Mouse (Mus musculus) intestine, embryonic 14.5 days (tissue): ENCODE data around the gene Gm40460. TPM values are rescaled to one million over a fixed set of nuclear protein-coding genes. Genes with fewer than 3 reads are reported as not detected.
A peak's percentile ranks its signal among the peaks of the same experiment; 100 is the strongest.
"Not testable (repeated sequence)": the region's sequence is repeated elsewhere in the genome, so short reads cannot be mapped to it uniquely, and the experiment has no call there.

Source experiments
- ATAC-seq: fragments of 200-750 bp; cut with Nextera tagmentation; replicated peaks from 2 replicates; pipeline ENCODE4 v1.8.0; 2017; ENCODE audit warnings: low read depth, moderate number of reproducible peaks, moderate TSS enrichment, moderate library complexity; ENCODE audit not compliant: low FRiP score, low TSS enrichment
- DNase-seq: peaks from one replicate; pipeline ENCODE4 v3.0.0-alpha.2; 2018; ENCODE audit warnings: low spot score
- H3K27ac ChIP-seq: fragments of 300-500 bp; sonication (generic); 2 replicates; pipeline ENCODE4 v1.5.1; 2014; ENCODE audit warnings: low read depth, mild to moderate bottlenecking, control low read depth
- H3K27me3 ChIP-seq: fragments of 300-500 bp; sonication (generic); replicated peaks from 2 replicates; pipeline ENCODE4 v1.6.1; 2014; ENCODE audit warnings: low read length, control low read depth; ENCODE audit not compliant: control insufficient read depth, insufficient read depth
- H3K36me3 ChIP-seq: fragments of 300-500 bp; sonication (generic); 2 replicates; pipeline ENCODE4 v1.6.1; 2014; ENCODE audit warnings: low read length, control low read depth; ENCODE audit not compliant: control insufficient read depth, insufficient read depth
- H3K4me1 ChIP-seq: fragments of 300-500 bp; sonication (generic); replicated peaks from 2 replicates; pipeline ENCODE4 v1.6.1; 2014; ENCODE audit warnings: low read length, control low read depth, mixed read lengths; ENCODE audit not compliant: control insufficient read depth, insufficient read depth
- H3K4me2 ChIP-seq: fragments of 300-500 bp; sonication (generic); 2 replicates; pipeline ENCODE4 v1.6.1; 2014; ENCODE audit warnings: low read length
- H3K4me3 ChIP-seq: fragments of 300-500 bp; sonication (generic); 2 replicates; pipeline ENCODE4 v1.5.1; 2014; ENCODE audit warnings: low read depth, low read length, control low read depth, mixed read lengths
- H3K9ac ChIP-seq: fragments of 300-500 bp; sonication (generic); 2 replicates; pipeline ENCODE4 v1.6.1; 2014; ENCODE audit warnings: mild to moderate bottlenecking, low read length
- H3K9me3 ChIP-seq: fragments of 300-500 bp; sonication (generic); 2 replicates; pipeline ENCODE4 v1.6.1; 2016; ENCODE audit warnings: low read length, control low read depth; ENCODE audit not compliant: control insufficient read depth
- WGBS: fragments of 180-500 bp; shearing (Covaris S2); extraction: QIAGEN DNeasy Blood & Tissue Kit; methylation state at CpG from one replicate; pipeline ENCODE4 v1.1.7; 2014; 5-methylcytosine and 5-hydroxymethylcytosine counted together
- polyA plus RNA-seq: library from polyadenylated mRNA; unstranded; fragments of >200 nt; fragmentation: Nextera tagmentation; extraction: Ambion mirVana; gene quantifications from 2 replicates; pipeline ENCODE4 v1.2.1, GENCODE M21; 2014

Gene Gm40460
- polyA plus RNA-seq, 1 experiment from 2014 or later: not detected

- not testable (repeated sequence) for DNase-seq, H3K4me1 ChIP-seq, ATAC-seq, H3K9ac ChIP-seq, H3K9me3 ChIP-seq, H3K4me2 ChIP-seq, H3K36me3 ChIP-seq, H3K4me3 ChIP-seq, H3K27ac ChIP-seq, H3K27me3 ChIP-seq
Observed at GRCm38 (mm10) chr7:142274263-142274662, 33.4 kb upstream of the Gm40460 start, which contains the start of gene Gm4559. TSS of gene Gm4559 (minus strand) at chr7:142274363.

DNA sequence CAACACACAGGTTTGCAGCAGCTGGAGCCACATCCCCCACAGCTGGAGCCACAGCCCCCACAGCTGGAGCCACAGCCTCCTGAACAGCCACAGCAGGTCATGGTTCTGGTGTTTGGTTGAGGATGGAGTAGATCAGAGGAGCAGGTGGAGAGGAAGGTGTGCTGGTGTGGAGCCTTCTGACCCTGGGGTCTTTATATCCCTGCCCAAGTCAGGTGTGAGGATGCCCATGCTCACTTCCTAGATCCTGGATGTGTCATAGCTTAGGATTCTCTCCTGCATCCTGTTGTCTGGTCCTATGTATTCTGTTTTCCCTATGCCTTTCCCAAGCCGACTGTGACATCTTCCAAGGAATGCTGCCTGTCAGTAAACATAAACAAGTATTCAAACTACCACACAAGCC, 17.4 kb upstream of the Gm40460 start, which contains the start of gene Gm2431:
Gene Gm2431 (minus strand): TSS at position 101 of the 400 bp plus-strand sequence.
- not testable (repeated sequence) for H3K9me3 ChIP-seq, ATAC-seq, DNase-seq, H3K9ac ChIP-seq, H3K36me3 ChIP-seq, H3K4me1 ChIP-seq, H3K27ac ChIP-seq, H3K4me2 ChIP-seq, H3K27me3 ChIP-seq, H3K4me3 ChIP-seq
- 43% methylated on average over 1 of the region's 1 CpGs for WGBS

- WGBS: 0% methylated on average over 2 of the region's 2 CpGs
- H3K36me3 ChIP-seq: no peaks in the 10 kb centered on the region
- no peaks in the 10 kb centered on the region for H3K9me3 ChIP-seq
- H3K9ac ChIP-seq: no peak overlapping the region
- no peaks in the 10 kb centered on the region for H3K4me1 ChIP-seq
- no peak overlapping the region for H3K4me3 ChIP-seq
- DNase-seq (peak; percentile 53), ATAC-seq (no peak)
- H3K27ac ChIP-seq: no peak overlapping the region
- no peak overlapping the region for H3K4me2 ChIP-seq
- H3K27me3 ChIP-seq: no peaks in the 10 kb centered on the region; the same call in 1 of the 2 replicates
Observed at GRCm38 (mm10) chr7:142255517-142255916, 14.6 kb upstream of the Gm40460 start.

GRCm38 (mm10) chr7:142249824-142250223, 8.9 kb upstream of the Gm40460 start:
- no peaks in the 10 kb centered on the region for H3K36me3 ChIP-seq
- whole genome bisulfite sequencing: 0% methylated on average over 1 of the region's 1 CpGs
- H3K4me1 ChIP-seq: no peaks in the 10 kb centered on the region
- H3K4me2 ChIP-seq: no peak overlapping the region
- H3K9ac ChIP-seq: no peak overlapping the region
- no peak overlapping the region for H3K4me3 ChIP-seq
- no peak overlapping the region for H3K27ac ChIP-seq
- no peak for ATAC-seq
- no peaks in the 10 kb centered on the region; the same call in 1 of the 2 replicates for H3K27me3 ChIP-seq
- no peaks in the 10 kb centered on the region for H3K9me3 ChIP-seq
- peak; percentile 76 for DNase-seq

DNA sequence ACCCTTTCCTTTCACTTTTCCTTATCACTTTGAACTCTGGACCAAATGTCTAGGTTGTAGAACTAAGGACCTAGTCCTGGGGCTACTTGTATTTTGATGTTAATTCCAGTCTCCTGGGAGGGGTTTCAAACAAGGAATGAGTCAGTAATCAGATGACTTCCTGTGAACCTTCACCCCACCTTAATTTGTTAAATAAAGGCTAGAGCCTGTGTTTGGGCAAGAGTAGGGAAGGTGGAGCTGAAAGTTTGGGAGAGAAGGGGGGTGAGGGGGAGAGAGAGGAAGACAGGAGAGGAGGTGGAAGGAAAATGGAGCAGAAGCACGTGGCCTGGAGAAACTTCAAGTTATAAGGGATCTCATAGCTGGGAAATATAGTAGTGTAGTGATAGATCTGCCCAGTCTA, 9.3 kb downstream of the Gm40460 start:
- Histone ChIP-seq H3K4me2 (no peak overlapping the region), H3K36me3 (no peaks in the 10 kb centered on the region), H3K27me3 (no peaks in the 10 kb centered on the region), H3K9me3 (no peaks in the 10 kb centered on the region), H3K9ac (no peak overlapping the region), H3K4me3 (no peak overlapping the region), H3K27ac (no peak overlapping the region), H3K4me1 (no peaks in the 10 kb centered on the region)
- WGBS: 23% methylated on average over 1 of the region's 1 CpGs
- DNase-seq: no peak
- no peak for ATAC-seq

DNA sequence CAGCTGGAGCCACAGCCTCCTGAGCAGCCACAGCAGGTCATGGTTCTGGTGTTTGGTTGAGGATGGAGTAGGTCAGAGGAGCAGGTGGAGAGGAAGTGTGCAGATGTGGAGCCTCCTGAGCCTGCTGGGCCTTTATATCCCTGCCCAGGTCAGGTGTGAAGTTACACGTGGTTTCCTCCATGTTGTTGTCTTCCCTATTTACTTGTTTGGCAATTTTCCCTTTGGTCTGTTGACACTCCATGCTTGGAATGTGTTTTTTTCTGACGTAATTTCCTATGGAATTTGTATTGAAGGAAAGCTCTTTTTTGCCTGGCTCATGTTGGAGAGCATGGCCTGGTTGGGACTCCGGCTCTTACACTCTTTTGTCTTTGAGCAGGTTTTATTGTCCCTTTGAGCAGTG, 11.0 kb downstream of the Gm40460 start, which contains the start of gene Krtap5-5:
Gene Krtap5-5 (minus strand): TSS at position 101 of the 400 bp plus-strand sequence.
- not testable (repeated sequence) for H3K36me3 ChIP-seq, H3K4me2 ChIP-seq, DNase-seq, H3K4me1 ChIP-seq, ATAC-seq, H3K27ac ChIP-seq, H3K27me3 ChIP-seq, H3K4me3 ChIP-seq, H3K9ac ChIP-seq, H3K9me3 ChIP-seq
- 59% methylated on average over 3 of the region's 3 CpGs for WGBS

- Histone ChIP-seq H3K9me3 (no peaks in the 10 kb centered on the region), H3K4me2 (no peak overlapping the region), H3K4me1 (no peaks in the 10 kb centered on the region), H3K36me3 (no peaks in the 10 kb centered on the region), H3K9ac (no peak overlapping the region), H3K4me3 (no peak overlapping the region), H3K27me3 (no peaks in the 10 kb centered on the region), H3K27ac (no peak overlapping the region)
- WGBS: 26% methylated on average over 2 of the region's 2 CpGs
- DNase-seq: no peak
- ATAC-seq: no peak
Observed at GRCm38 (mm10) chr7:142224518-142224917, 16.4 kb downstream of the Gm40460 start.

DNA sequence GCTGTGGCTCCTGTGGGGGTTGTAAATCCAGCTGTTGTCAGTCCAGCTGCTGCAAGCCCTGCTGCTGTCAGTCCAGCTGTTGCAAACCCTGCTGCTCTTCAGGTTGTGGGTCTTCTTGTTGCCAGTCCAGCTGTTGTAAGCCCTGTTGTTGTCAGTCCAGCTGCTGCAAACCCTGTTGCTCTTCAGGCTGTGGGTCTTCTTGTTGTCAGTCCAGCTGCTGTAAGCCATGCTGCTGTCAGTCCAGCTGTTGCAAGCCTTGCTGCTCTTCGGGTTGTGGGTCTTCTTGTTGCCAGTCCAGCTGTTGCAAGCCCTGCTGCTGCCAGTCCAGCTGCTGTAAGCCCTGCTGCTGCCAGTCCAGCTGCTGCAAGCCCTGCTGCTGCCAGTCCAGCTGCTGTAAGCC, 28.7 kb downstream of the Gm40460 start:
- not testable (repeated sequence) for H3K9me3 ChIP-seq, H3K4me2 ChIP-seq, H3K27me3 ChIP-seq, H3K4me3 ChIP-seq, H3K4me1 ChIP-seq, ATAC-seq, H3K27ac ChIP-seq, H3K36me3 ChIP-seq, H3K9ac ChIP-seq, DNase-seq
- 65% methylated on average over 1 of the region's 1 CpGs for WGBS

- no peak for DNase-seq
- Histone ChIP-seq H3K9me3 (no peaks in the 10 kb centered on the region), H3K4me3 (no peak within 1 kb of the TSS), H3K4me1 (no peaks in the 10 kb centered on the region), H3K4me2 (no peak within 1 kb of the TSS), H3K36me3 (no peaks in the 10 kb centered on the region), H3K27ac (no peak within 1 kb of the TSS), H3K9ac (no peak within 1 kb of the TSS), H3K27me3 (no peaks in the 10 kb centered on the region)
- no peak for ATAC-seq
- 56% methylated on average over 1 of the region's 1 CpGs for WGBS
Observed at GRCm38 (mm10) chr7:142211559-142211958, 29.3 kb downstream of the Gm40460 start, which contains the start of gene Gm7579. TSS of gene Gm7579 (plus strand) at chr7:142211859.
